Mouse (Mus musculus): ENCODE measurements around the gene Rexo2.
A peak's percentile ranks its signal among the peaks of the same experiment; 100 is the strongest.
"Not testable (repeated sequence)": the region's sequence is repeated elsewhere in the genome, so short reads cannot be mapped to it uniquely, and the experiment has no call there.

Rexo2 gene

GRCm38 (mm10) chr9:48480411-48481213 is at the start of gene Rexo2:
TSS of gene Rexo2 (minus strand) at chr9:48480623.
- peak; percentile 90 to 94 for DNase-seq (ENCODE audit: low spot score in 2 of 2)

DNA sequence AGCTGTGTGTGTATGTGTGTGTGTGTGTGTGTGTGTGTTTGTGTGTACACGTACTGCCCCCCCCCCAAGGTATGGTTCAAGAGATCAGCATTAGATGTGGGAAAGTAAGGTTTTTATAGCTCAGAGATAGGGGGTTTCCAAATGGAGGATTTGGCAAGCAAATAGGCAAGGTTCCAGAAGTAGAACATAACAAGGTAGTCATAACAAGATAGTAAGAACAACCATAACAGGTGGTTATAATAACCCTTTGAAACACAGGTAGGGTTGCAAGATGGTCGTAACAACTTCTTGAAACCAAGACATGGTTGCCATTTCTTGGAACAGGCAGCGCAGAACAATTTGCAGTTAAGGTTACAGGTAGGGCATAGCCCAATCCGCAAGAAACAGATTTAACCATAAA is 46.1 kb upstream of the Rexo2 start:
- DNase-seq (ENCODE audit: low spot score in 2 of 2): no peak

GRCm38 (mm10) chr9:48525566-48525965 is 45.1 kb upstream of the Rexo2 start:
- no peak for DNase-seq (ENCODE audit: low spot score in 2 of 2)

GRCm38 (mm10) chr9:48520405-48520804 is 40.0 kb upstream of the Rexo2 start:
- DNase-seq (ENCODE audit: low spot score in 2 of 2): not testable (repeated sequence)

GRCm38 (mm10) chr9:48517372-48518130 is 37.1 kb upstream of the Rexo2 start:
- DNase-seq (ENCODE audit: low spot score in 2 of 2): no peak

DNA sequence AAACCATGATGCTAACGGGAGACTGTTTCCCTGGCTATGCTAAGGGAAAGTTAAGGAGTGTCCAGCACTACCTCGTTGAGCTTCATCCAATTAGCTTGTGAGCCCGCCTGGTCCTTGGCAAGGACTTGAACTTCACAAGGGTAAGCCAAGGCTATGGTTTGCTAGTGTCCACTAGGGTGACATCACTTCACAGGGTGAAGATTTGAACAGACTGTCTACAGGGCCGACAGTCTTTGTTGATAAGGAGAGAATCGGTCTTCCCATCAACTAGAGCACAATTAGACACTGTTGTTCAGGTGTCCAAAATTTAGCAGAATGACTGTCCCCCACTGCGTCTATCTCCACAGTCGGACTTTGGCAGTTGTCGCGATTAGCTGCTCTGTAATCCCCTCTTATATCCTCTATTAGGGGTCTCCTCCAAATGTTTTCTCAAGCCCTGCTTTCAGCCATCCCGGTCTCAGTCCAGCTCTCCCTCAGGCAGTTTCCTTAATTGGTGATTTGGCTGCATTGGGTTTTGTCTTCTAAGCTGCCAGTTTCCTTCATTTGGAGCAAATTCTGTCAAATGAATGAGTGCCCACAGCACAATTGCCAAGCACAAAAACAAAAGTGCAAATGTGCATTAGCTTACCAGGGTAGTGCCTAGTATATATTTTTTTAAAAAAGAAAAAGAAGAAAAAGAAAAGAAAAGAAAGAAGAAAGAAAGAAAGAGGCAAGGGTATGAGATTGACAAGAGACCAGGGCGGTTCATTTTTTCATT is 36.4 kb upstream of the Rexo2 start:
- DNase-seq (ENCODE audit: low spot score in 2 of 2): no peak

DNA sequence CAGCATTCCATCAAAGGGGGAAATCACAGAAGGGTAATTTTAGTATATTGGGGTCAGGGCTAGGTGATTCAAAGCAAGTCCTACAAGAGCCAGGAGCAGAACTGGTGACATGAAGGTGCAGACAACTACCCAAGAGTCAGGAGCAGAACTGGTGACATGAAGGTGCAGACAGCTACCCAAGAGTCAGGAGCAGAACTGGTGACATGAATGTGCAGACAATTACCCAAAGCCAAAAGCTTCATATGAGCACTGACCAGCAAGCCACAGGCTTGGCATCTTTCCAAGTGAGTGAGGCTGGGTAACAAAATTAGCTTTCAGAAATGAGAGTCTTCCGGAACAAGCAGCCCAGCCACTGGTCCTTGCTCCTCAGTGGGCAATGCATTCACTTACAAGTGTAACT is 34.9 kb upstream of the Rexo2 start:
- no peak for DNase-seq (ENCODE audit: low spot score in 2 of 2)

GRCm38 (mm10) chr9:48510134-48510533 is 29.7 kb upstream of the Rexo2 start:
- DNase-seq (ENCODE audit: low spot score in 2 of 2): no peak

DNA sequence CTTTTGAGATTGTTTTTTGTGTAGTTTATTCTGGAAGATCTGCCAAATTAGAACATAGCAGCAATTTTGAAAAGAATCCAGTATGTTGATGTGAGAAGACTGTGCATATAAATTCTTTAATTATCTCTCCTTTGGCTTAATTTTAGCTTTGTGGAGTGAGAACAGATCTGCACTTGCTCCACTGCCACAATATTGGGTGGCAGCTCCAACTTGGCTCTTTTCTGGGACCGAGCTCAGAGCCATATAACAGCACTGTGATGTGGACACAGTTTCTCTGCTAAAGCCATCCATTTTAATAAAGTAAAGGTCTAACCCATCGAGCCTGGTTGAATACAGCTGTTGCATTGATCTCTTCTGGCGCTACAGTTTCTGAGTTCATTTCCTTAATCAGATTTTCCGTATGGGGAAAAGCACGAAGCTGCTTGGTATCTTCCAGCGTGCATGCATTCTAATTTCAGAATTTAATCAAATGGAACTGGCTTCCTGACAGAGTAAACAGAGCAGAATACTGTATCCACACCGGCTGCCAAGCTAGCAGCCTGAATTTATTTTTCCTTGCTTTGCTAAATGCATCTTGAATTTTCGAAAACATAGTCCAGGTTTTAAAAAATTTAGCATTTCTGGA is 24.4 kb upstream of the Rexo2 start:
- no peak for DNase-seq (ENCODE audit: low spot score in 2 of 2)

GRCm38 (mm10) chr9:48503001-48503400 is 22.6 kb upstream of the Rexo2 start:
- DNase-seq (ENCODE audit: low spot score in 2 of 2): no peak

GRCm38 (mm10) chr9:48501192-48501591 is 20.8 kb upstream of the Rexo2 start:
- no peak for DNase-seq (ENCODE audit: low spot score in 2 of 2)

GRCm38 (mm10) chr9:48495548-48495932 is 15.1 kb upstream of the Rexo2 start:
- no peak for DNase-seq (ENCODE audit: low spot score in 2 of 2)

- peak; percentile 92 to 94 for DNase-seq (ENCODE audit: low spot score in 2 of 2)
Measured at GRCm38 (mm10) chr9:48494817-48495547, 14.6 kb upstream of the Rexo2 start, which contains the start of the genes Rbm7 and Gm5617. TSS of gene Rbm7 (minus strand) at chr9:48495299. TSS of gene Gm5617 (plus strand) at chr9:48495442.

DNA sequence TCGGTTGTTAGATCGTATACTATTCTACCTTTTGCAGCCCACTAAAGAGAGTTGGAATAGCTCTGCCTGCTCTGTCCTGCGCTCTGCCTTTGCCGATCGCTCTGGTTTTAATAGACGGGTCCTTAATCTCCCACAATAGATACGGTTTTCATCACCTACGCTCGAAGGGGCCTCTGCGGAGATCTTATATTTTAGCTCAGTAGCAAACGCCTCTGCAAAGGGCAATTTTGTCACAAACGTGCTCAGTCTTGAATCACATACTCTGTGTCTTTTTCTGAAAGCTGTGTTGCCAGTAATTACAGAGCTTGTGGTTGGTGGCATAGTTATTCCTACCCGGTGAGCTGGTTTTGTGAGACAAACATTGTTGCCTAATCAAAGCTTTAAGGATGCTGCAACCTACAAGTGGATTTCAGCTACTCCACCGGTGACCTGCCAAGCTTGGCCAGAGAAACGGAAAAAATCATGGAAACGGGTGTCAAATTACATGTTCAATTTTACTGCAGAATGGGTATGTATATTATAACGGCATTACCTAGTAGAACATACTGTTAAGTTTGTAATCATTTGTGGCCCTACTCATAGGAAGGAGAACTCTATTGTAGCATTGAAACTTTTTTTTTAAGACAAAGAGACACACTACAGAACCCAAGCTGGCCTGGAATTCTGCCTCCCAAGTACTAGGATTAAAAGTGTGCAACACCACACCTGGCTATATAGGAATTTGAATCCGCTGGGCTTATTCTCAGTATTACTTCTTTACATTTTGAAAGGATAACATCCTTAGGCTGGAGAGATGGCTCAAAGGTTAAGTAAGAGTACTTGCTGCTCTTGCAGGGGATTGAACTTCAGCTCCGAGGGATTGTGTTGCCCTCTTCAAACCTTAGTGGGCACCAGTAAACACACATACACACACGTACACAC is 1.1 kb upstream of the Rexo2 start:
- DNase-seq (ENCODE audit: low spot score in 2 of 2): no peak

DNA sequence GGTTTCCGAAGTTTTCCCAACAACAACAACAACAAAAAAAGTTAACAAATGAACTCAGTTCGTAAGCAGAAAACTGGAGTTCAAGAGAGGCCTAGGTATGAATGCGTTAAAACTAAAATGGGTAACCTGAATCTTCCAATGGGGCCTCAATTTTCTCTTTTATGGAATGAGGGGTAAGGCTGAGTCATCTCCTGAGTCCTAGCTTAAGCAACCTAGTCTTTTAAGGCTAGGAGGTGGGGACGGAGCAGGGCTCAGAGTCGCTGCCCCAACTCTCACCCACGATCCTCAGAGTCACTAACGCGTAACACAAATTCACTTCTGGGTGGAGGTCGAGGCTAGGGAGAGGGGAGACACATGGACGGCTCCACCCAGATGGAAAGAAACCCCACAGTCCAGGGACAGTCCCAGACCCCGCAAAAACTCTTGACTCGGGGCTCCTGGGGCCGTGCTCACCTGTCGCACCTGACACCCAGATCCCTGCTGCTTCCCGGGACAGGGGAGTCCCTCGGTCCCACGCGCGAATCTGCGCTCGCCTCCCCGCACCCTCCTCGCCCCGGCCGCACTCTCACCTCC is 499 bp downstream of the Rexo2 start:
- DNase-seq (ENCODE audit: low spot score in 2 of 2): no peak

DNA sequence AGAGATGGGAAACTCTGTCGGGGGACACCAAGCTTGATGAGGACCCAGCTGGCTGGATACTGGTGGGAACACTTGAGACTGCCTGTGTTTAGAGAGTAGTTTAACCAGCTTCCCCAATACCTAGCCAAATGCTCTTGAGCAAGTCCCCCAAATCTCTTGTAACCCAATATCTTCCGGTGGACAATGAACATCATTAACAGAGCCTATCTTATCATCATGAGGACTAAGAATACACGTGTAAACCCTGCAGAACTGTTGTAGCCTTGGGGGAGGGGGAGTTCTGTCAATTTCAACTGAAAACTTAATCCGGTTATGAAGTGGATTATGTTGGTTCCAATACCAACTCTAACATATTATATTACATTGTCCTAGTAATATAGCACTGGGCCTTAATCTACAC is 1.6 kb downstream of the Rexo2 start:
- no peak for DNase-seq (ENCODE audit: low spot score in 2 of 2)

DNA sequence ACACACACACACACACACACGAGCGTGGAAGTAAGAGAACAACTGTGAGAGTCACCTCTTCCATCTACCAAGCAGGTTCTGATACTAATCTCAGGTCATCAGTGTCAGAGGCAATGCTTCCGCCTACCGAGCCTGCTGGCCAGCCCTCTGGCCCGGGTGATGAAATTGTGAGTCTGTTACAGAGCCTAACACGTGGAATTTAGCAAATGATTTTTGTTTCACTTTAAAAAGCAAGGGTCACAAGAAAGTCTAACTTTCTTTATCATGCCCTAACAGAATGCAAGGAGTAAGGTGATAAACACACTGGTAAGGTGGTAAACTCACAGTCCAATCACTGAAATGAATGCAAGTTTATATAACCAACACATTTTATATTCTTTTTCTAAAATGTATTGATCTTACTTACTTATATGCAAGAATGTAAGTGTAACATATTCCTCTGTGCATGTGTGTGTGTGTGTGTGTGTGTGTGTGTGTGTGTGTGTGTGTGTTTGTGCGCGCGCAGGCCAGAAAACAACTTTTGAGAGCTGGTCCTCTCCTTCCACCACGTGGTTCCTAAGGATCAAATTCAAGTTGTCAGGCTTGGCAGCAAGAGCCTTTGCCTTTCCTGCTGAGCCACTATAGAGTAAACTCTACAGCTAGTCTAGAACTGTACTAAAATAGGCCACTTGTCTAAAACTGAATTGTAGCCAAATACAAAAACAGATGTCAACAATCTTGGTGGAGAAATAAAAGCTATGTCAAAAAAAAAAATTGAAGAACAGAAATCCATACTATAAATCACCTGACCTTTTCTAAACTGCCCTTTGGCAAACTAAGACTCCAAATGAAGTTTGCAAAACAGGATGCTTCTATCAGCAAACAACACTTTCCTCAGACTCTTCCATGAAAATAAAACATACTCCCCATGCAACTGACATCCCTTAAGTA is 3.9 kb downstream of the Rexo2 start:
- DNase-seq (ENCODE audit: low spot score in 2 of 2): no peak

DNA sequence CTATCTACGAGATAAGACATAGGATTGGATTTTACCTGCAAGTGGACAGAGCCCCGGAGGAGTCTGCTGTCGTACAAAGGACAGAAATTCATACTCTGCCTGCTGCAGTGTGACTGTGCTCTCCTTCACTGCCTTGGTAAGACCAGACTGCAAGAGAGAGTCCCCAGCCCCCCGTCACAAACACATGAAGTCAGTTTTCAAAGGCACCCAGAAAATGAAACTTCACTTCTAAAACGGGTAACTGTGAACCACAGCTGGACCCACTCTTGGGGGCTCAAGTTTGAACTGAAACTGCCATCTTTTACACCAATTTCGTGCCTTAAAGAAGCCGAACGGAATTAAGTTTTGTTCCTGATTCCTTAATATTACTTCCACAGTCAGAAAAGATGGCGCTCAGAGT is 6.1 kb downstream of the Rexo2 start:
- DNase-seq (ENCODE audit: low spot score in 2 of 2): no peak

- DNase-seq (ENCODE audit: low spot score in 2 of 2): no peak
Measured at GRCm38 (mm10) chr9:48473131-48473530, 7.3 kb downstream of the Rexo2 start.

All from urinary bladder, postnatal 4 days (tissue).